Mouse (Mus musculus) thymus, adult 2 months (tissue): ENCODE measurements around the gene Pcare. TPM values are rescaled to one million over a fixed set of nuclear protein-coding genes. Genes with fewer than 3 reads are reported as not detected.

Source experiments
- DNase-seq: peaks from one replicate; pipeline ENCODE4 v3.0.0; 2021
- H3K27ac ChIP-seq: fragments of 200-500 bp; 2 replicates; pipeline ENCODE4 v1.5.1; 2012; ENCODE audit warnings: low read length, control low read depth; ENCODE audit not compliant: control insufficient read depth, insufficient read depth
- H3K27me3 ChIP-seq: fragments of 200-500 bp; 2 replicates; pipeline ENCODE4 v1.6.1; 2012; ENCODE audit warnings: mild to moderate bottlenecking, low read length, moderate library complexity, mixed read lengths; ENCODE audit not compliant: control insufficient read depth, insufficient read depth
- H3K36me3 ChIP-seq: fragments of 200-500 bp; 2 replicates; pipeline ENCODE4 v1.6.1; 2012; ENCODE audit warnings: mild to moderate bottlenecking, low read length, moderate library complexity; ENCODE audit not compliant: control insufficient read depth, insufficient read depth
- H3K4me1 ChIP-seq: fragments of 200-500 bp; replicated peaks from 2 replicates; pipeline ENCODE4 v1.6.1; 2012; ENCODE audit warnings: low read length; ENCODE audit not compliant: control insufficient read depth, insufficient read depth
- H3K4me3 ChIP-seq: fragments of 200-500 bp; 2 replicates; pipeline ENCODE4 v1.5.1; 2012; ENCODE audit warnings: mild to moderate bottlenecking, low read length, control low read depth, moderate library complexity; ENCODE audit not compliant: control insufficient read depth, insufficient read depth
- CTCF ChIP-seq: fragments of 200-500 bp; IDR thresholded peaks from 2 replicates; pipeline ENCODE4 v1.5.1; 2012; ENCODE audit warnings: mild to moderate bottlenecking, control low read depth, low read length, moderate library complexity, borderline replicate concordance; ENCODE audit not compliant: control insufficient read depth, poor library complexity, insufficient read depth; ENCODE audit errors: extremely low read depth
- POLR2A ChIP-seq: fragments of 200-500 bp; IDR thresholded peaks from 2 replicates; pipeline ENCODE4 v1.6.1; 2012; ENCODE audit warnings: mild to moderate bottlenecking, low read length, control low read depth, moderate library complexity; ENCODE audit not compliant: control insufficient read depth, poor library complexity, insufficient read depth; ENCODE audit errors: extremely low read depth
- WGBS: fragments of 180-500 bp; shearing (Covaris S2); methylation state at CpG from one replicate; pipeline ENCODE4 v1.1.7; 2018; 5-methylcytosine and 5-hydroxymethylcytosine counted together
- polyA plus RNA-seq: library from polyadenylated mRNA; depleted of rRNA; stranded (reverse); fragments of >200 nt; gene quantifications from 2 replicates; pipeline ENCODE4 v1.2.3, GENCODE M21; 2012

Gene Pcare
- polyA plus RNA-seq, 1 experiment, result not detected

GRCm38 (mm10) chr17:71730655-71731054, 22.0 kb downstream of the Pcare start:
- H3K4me1 ChIP-seq, result no peaks in the 10 kb centered on the region
- no peaks in the 10 kb centered on the region for H3K27me3 ChIP-seq
- H3K4me3 ChIP-seq, result no peak overlapping the region
- WGBS, result 76% methylated on average over 2 of the region's 2 CpGs
- no peaks in the 10 kb centered on the region for H3K36me3 ChIP-seq
- DNase-seq, result no peak
- no peak overlapping the region for H3K27ac ChIP-seq
- TF ChIP-seq POLR2A (no peak), CTCF (no peak)

GRCm38 (mm10) chr17:71721019-71721418, 31.7 kb downstream of the Pcare start:
- no peak for DNase-seq

GRCm38 (mm10) chr17:71720434-71720833, 32.3 kb downstream of the Pcare start:
- no peak for DNase-seq
- Histone ChIP-seq H3K27me3 (no peaks in the 10 kb centered on the region), H3K36me3 (no peaks in the 10 kb centered on the region), H3K27ac (no peak overlapping the region), H3K4me3 (no peak overlapping the region), H3K4me1 (no peaks in the 10 kb centered on the region)
- TF ChIP-seq POLR2A (no peak), CTCF (no peak)

More at GRCm38 (mm10) chr17:71721019-71721418, 31.7 kb downstream of the Pcare start:
- no peak overlapping the region for H3K4me3 ChIP-seq
- no peaks in the 10 kb centered on the region for H3K4me1 ChIP-seq
- no peaks in the 10 kb centered on the region for H3K27me3 ChIP-seq
- H3K27ac ChIP-seq, result no peak overlapping the region
- 77% methylated on average over 3 of the region's 3 CpGs for WGBS
- H3K36me3 ChIP-seq, result no peaks in the 10 kb centered on the region
- no peak for TF ChIP-seq POLR2A
- TF ChIP-seq CTCF, result no peak

- H3K27me3 ChIP-seq, result no peaks in the 10 kb centered on the region
- TF ChIP-seq CTCF, result no peak
- TF ChIP-seq POLR2A, result no peak
- WGBS, result 90% methylated on average over 8 of the region's 8 CpGs
- H3K36me3 ChIP-seq, result no peaks in the 10 kb centered on the region
- H3K27ac ChIP-seq, result no peak overlapping the region
- H3K4me3 ChIP-seq, result no peak overlapping the region
- no peaks in the 10 kb centered on the region for H3K4me1 ChIP-seq
- no peak for DNase-seq
These were observed 34.6 kb downstream of the Pcare start for GRCm38 (mm10) chr17:71717881-71718625.

GRCm38 (mm10) chr17:71715034-71715433, 37.7 kb downstream of the Pcare start:
- H3K27me3 ChIP-seq, result no peaks in the 10 kb centered on the region
- no peak overlapping the region for H3K27ac ChIP-seq
- H3K4me1 ChIP-seq, result no peaks in the 10 kb centered on the region
- 93% methylated on average over 3 of the region's 3 CpGs for WGBS
- DNase-seq, result no peak
- TF ChIP-seq POLR2A (no peak), CTCF (no peak)
- H3K36me3 ChIP-seq, result no peaks in the 10 kb centered on the region
- H3K4me3 ChIP-seq, result no peak overlapping the region

GRCm38 (mm10) chr17:71712279-71712678, 40.4 kb downstream of the Pcare start:
- Histone ChIP-seq H3K36me3 (no peaks in the 10 kb centered on the region), H3K27me3 (no peaks in the 10 kb centered on the region), H3K27ac (no peak overlapping the region), H3K4me3 (no peak overlapping the region), H3K4me1 (no peaks in the 10 kb centered on the region)
- TF ChIP-seq POLR2A, result no peak
- no peak for TF ChIP-seq CTCF
- WGBS, result 82% methylated on average over 6 of the region's 6 CpGs
- no peak for DNase-seq
